Comparison of ENCODE assay signal across 9 mouse cellular contexts in genomic region chr5:123135471-123136360, GRCm38 (mm10). TPM values are rescaled to one million over a fixed set of nuclear protein-coding genes. Genes with fewer than 3 reads are reported as not detected.
A peak's percentile ranks its signal among the peaks of the same experiment; 100 is the strongest.
DNase-seq lines count a peak whose midpoint lies in the region; ATAC-seq and TF ChIP-seq lines count a peak whose summit lies in the region.
"Had no signal": no experiment of that assay in that cellular context is flagged by ENCODE, and none has a peak within 500 bp of the region (broad histone marks: within the 10 kb centered on the region; RNA-seq: fewer than 3 reads in every experiment).

No protein-coding gene starts in this region.

- ATAC-seq in forebrain, postnatal 0 days = 0 out of 2 replicates have a peak, but pooled peaks have one; percentile 4
- no peak for ATAC-seq in hindbrain, embryonic 12.5 days (ENCODE audit: low FRiP score)
- peak; percentile 11; the same call in 1 of the 2 replicates for ATAC-seq in megakaryocyte, adult 5-6 weeks (ENCODE audit: poor library complexity, severe bottlenecking)
- ATAC-seq in activated CD4-positive, CD25-positive, alpha-beta regulatory T cell, adult 4 months = no peak

- H3K36me3 ChIP-seq in forebrain, postnatal 0 days (ENCODE audit: insufficient read depth) = no peaks in the 10 kb centered on the region
- peaks cover 18% of the 10 kb centered on the region; the same call in 1 of the 2 replicates for H3K36me3 ChIP-seq in hindbrain, embryonic 12.5 days
- peaks cover 9% of the 10 kb centered on the region for H3K36me3 ChIP-seq in small intestine, adult 2 months (ENCODE audit: control insufficient read depth, insufficient read depth, low read length)

- H3K27me3 ChIP-seq in cerebellum, adult 2 months (ENCODE audit: control insufficient read depth, insufficient read depth, low read length) = no peaks in the 10 kb centered on the region
- no peaks in the 10 kb centered on the region for H3K27me3 ChIP-seq in forebrain, postnatal 0 days (ENCODE audit: insufficient read depth, low read length)
- H3K27me3 ChIP-seq in hindbrain, embryonic 12.5 days = no peaks in the 10 kb centered on the region
- H3K27me3 ChIP-seq in small intestine, adult 2 months (ENCODE audit: control insufficient read depth, insufficient read depth, low read length) = no peaks in the 10 kb centered on the region

- intact Hi-C loops in left cerebral cortex, postnatal 14 days (cut with DNase I) = no loop called here

- peaks cover 30% of the 10 kb centered on the region for H3K4me1 ChIP-seq in cerebellum, adult 2 months (ENCODE audit: control insufficient read depth, insufficient read depth, low read length)
- H3K4me1 ChIP-seq in forebrain, postnatal 0 days (ENCODE audit: insufficient read depth) = peaks cover 22% of the 10 kb centered on the region
- peaks cover 69% of the 10 kb centered on the region for H3K4me1 ChIP-seq in hindbrain, embryonic 12.5 days
- peaks cover 27% of the 10 kb centered on the region for H3K4me1 ChIP-seq in small intestine, adult 2 months (ENCODE audit: control insufficient read depth, insufficient read depth, insufficient read length, low read length)

- DNase-seq in R1 (ENCODE audit: low read depth, low spot score) = peak; percentile 99
- DNase-seq in cerebellum, adult 2 months = peak; percentile 68 to 69
- peak; percentile 79 for DNase-seq in forebrain, postnatal 0 days
- DNase-seq in left cerebral cortex, postnatal 14 days (ENCODE audit: low spot score in 2 of 2) = peak; percentile 58 to 86

- no peaks in the 10 kb centered on the region for H3K9me3 ChIP-seq in forebrain, postnatal 0 days (ENCODE audit: low read length)
- H3K9me3 ChIP-seq in hindbrain, embryonic 12.5 days (replicated peaks) = no peaks in the 10 kb centered on the region

- H3K4me3 ChIP-seq in cerebellum, adult 2 months (replicated peaks; ENCODE audit: insufficient read depth, low read depth, low read length) = peak overlapping the region; percentile 45
- H3K4me3 ChIP-seq in forebrain, postnatal 0 days (ENCODE audit: low read depth, low read length) = peak overlapping the region; percentile 85
- peak overlapping the region; percentile 98 for H3K4me3 ChIP-seq in hindbrain, embryonic 12.5 days
- peak overlapping the region; percentile 62 for H3K4me3 ChIP-seq in small intestine, adult 2 months (ENCODE audit: low read depth, low read length)

- TF ChIP-seq POLR2A in cerebellum, adult 2 months (IDR thresholded peaks at IDR 0.05; ENCODE audit: borderline replicate concordance, insufficient read depth, low read length) = no peak
- TF ChIP-seq POLR2A in small intestine, adult 2 months (IDR thresholded peaks at IDR 0.05; ENCODE audit: low read depth, low read length) = no peak; the same call in 1 of the 2 replicates

- H3K27ac ChIP-seq in cerebellum, adult 2 months (ENCODE audit: insufficient read depth, low read length) = peak overlapping the region; percentile 100
- peak overlapping the region; percentile 100 for H3K27ac ChIP-seq in forebrain, postnatal 0 days (ENCODE audit: low read depth, low read length)
- H3K27ac ChIP-seq in hindbrain, embryonic 12.5 days = peak overlapping the region; percentile 100
- peak overlapping the region; percentile 98 for H3K27ac ChIP-seq in small intestine, adult 2 months (ENCODE audit: insufficient read depth, low read depth, low read length)

- peak overlapping the region; percentile 97 for H3K4me2 ChIP-seq in forebrain, postnatal 0 days (ENCODE audit: low read depth)
- H3K4me2 ChIP-seq in hindbrain, embryonic 12.5 days (replicated peaks) = peak overlapping the region; percentile 100

- TF ChIP-seq CTCF in cerebellum, adult 2 months (IDR thresholded peaks at IDR 0.05; ENCODE audit: borderline replicate concordance, insufficient read depth, low read depth, low read length) = no peak
- TF ChIP-seq CTCF in forebrain, postnatal 0 days (IDR thresholded peaks at IDR 0.05; ENCODE audit: low read depth) = no peak
- TF ChIP-seq CTCF in small intestine, adult 2 months (IDR thresholded peaks at IDR 0.05; ENCODE audit: extremely low read depth, insufficient read length, insufficient replicate concordance, low read depth, low read length) = no peak

- WGBS in cerebellum, adult 2 months = 7% methylated on average over 30 of the region's 30 CpGs
- 5% methylated on average over 30 of the region's 30 CpGs for WGBS in forebrain, postnatal 0 days
- 4% methylated on average over 29 of the region's 30 CpGs for WGBS in hindbrain, embryonic 12.5 days
- 7% methylated on average over 30 of the region's 30 CpGs for WGBS in small intestine, adult 2 months

- peak overlapping the region; percentile 100 for H3K9ac ChIP-seq in forebrain, postnatal 0 days
- H3K9ac ChIP-seq in hindbrain, embryonic 12.5 days = peak overlapping the region; percentile 100

RNA-seq across cellular contexts. Expression of gene Rhof, which starts 3.2 kb away (rescaled TPM):
- 27.0 and 32.3 TPM in 2 replicates for polyA plus RNA-seq in cerebellum, adult 2 months (2012; rRNA removed)
- total RNA-seq in forebrain, postnatal 0 days (2014; rRNA removed) = 25.3 and 27.0 TPM in 2 replicates
- polyA plus RNA-seq in forebrain, postnatal 0 days (2015; fragmentation: Nextera tagmentation; extraction: Ambion mirVana) = 36.9 and 38.7 TPM in 2 replicates
- 2.6 and 2.8 TPM in 2 replicates for polyA plus RNA-seq in hindbrain, embryonic 12.5 days (2016; fragmentation: Nextera tagmentation; extraction: Ambion mirVana)
- total RNA-seq in left cerebral cortex, postnatal 14 days (2021) = 10 to 100 TPM; 54.3 to 56.3 TPM
- 5.4 and 7.6 TPM in 2 replicates for total RNA-seq in megakaryocyte, adult 5-6 weeks (2015)
- total RNA-seq in megakaryocyte, adult 5-6 weeks (2017) = 6.4 and 6.5 TPM in 2 replicates
- polyA plus RNA-seq in small intestine, adult 2 months (2012; rRNA removed) = 28.0 and 91.6 TPM in 2 replicates
- 10 to 100 TPM; 54.3 to 75.1 TPM for polyA plus RNA-seq in activated CD4-positive, CD25-positive, alpha-beta regulatory T cell, adult 4 months (2017; shearing (Covaris generic))

RNA-seq across cellular contexts. Expression of gene Setd1b, which starts 6.3 kb away (rescaled TPM):
- 14.9 and 17.0 TPM in 2 replicates for polyA plus RNA-seq in cerebellum, adult 2 months (2012; rRNA removed)
- 3.9 and 5.6 TPM in 2 replicates for total RNA-seq in forebrain, postnatal 0 days (2014; rRNA removed)
- polyA plus RNA-seq in forebrain, postnatal 0 days (2015; fragmentation: Nextera tagmentation; extraction: Ambion mirVana) = 5.1 and 7.6 TPM in 2 replicates
- 13.8 and 14.3 TPM in 2 replicates for polyA plus RNA-seq in hindbrain, embryonic 12.5 days (2016; fragmentation: Nextera tagmentation; extraction: Ambion mirVana)
- total RNA-seq in left cerebral cortex, postnatal 14 days (2021) = 10 to 100 TPM; 31.3 to 31.4 TPM
- total RNA-seq in megakaryocyte, adult 5-6 weeks (2015) = 40.4 and 44.9 TPM in 2 replicates
- total RNA-seq in megakaryocyte, adult 5-6 weeks (2017) = 4.1 and 8.7 TPM in 2 replicates
- 10.7 and 18.5 TPM in 2 replicates for polyA plus RNA-seq in small intestine, adult 2 months (2012; rRNA removed)
- 10 to 100 TPM; 12.5 to 12.9 TPM for polyA plus RNA-seq in activated CD4-positive, CD25-positive, alpha-beta regulatory T cell, adult 4 months (2017; shearing (Covaris generic))

RNA-seq across cellular contexts. Expression of gene Psmd9, which starts 33.5 kb away (rescaled TPM):
- 28.4 and 29.9 TPM in 2 replicates for polyA plus RNA-seq in cerebellum, adult 2 months (2012; rRNA removed)
- total RNA-seq in forebrain, postnatal 0 days (2014; rRNA removed) = 37.4 and 39.5 TPM in 2 replicates
- polyA plus RNA-seq in forebrain, postnatal 0 days (2015; fragmentation: Nextera tagmentation; extraction: Ambion mirVana) = 72.3 and 79.4 TPM in 2 replicates
- polyA plus RNA-seq in hindbrain, embryonic 12.5 days (2016; fragmentation: Nextera tagmentation; extraction: Ambion mirVana) = 70.2 and 74.6 TPM in 2 replicates
- 10 to 100 TPM; 29.2 to 29.7 TPM for total RNA-seq in left cerebral cortex, postnatal 14 days (2021)
- total RNA-seq in megakaryocyte, adult 5-6 weeks (2015) = 14.0 and 24.6 TPM in 2 replicates
- 9.6 and 20.4 TPM in 2 replicates for total RNA-seq in megakaryocyte, adult 5-6 weeks (2017)
- 12.5 and 21.9 TPM in 2 replicates for polyA plus RNA-seq in small intestine, adult 2 months (2012; rRNA removed)
- polyA plus RNA-seq in activated CD4-positive, CD25-positive, alpha-beta regulatory T cell, adult 4 months (2017; shearing (Covaris generic)) = 10 to 100 TPM; 31.6 to 42.2 TPM

RNA-seq across cellular contexts. Expression of gene Hpd, which starts 46.8 kb away (rescaled TPM):
- polyA plus RNA-seq in cerebellum, adult 2 months (2012; rRNA removed) = not detected in 2 replicates
- total RNA-seq in forebrain, postnatal 0 days (2014; rRNA removed) = not detected in 2 replicates
- polyA plus RNA-seq in forebrain, postnatal 0 days (2015; fragmentation: Nextera tagmentation; extraction: Ambion mirVana) = not detected in 2 replicates
- not detected in 2 replicates for polyA plus RNA-seq in hindbrain, embryonic 12.5 days (2016; fragmentation: Nextera tagmentation; extraction: Ambion mirVana)
- total RNA-seq in left cerebral cortex, postnatal 14 days (2021) = not detected
- total RNA-seq in megakaryocyte, adult 5-6 weeks (2015) = not detected in 2 replicates
- total RNA-seq in megakaryocyte, adult 5-6 weeks (2017) = not detected in 2 replicates
- 5.5 and 19.6 TPM in 2 replicates for polyA plus RNA-seq in small intestine, adult 2 months (2012; rRNA removed)
- polyA plus RNA-seq in activated CD4-positive, CD25-positive, alpha-beta regulatory T cell, adult 4 months (2017; shearing (Covaris generic)) = not detected
- total RNA-seq: layer of hippocampus, postnatal 36 days had no signal

Comparison
In these comparisons a context has a peak if more than half of its experiments do, and no peak if none do; other contexts are left out.
1. H3K4me3 ChIP-seq: peak in every context shown above with its lines; median percentile 98 in hindbrain, embryonic 12.5 days; 85 in forebrain, postnatal 0 days; 62 in small intestine, adult 2 months; 45 in cerebellum, adult 2 months.
2. ATAC-seq: peak in forebrain, postnatal 0 days (single experiment) and megakaryocyte, adult 5-6 weeks (single experiment); none in hindbrain, embryonic 12.5 days (single experiment) and activated CD4-positive, CD25-positive, alpha-beta regulatory T cell, adult 4 months (single experiment).
3. Peak in every context shown above with its lines, with median percentiles within 50 percentile points of each other: DNase-seq and H3K27ac ChIP-seq.